Mouse (Mus musculus) thymus, adult 2 months (tissue): Measurements from ENCODE around the gene Smim22.

Experiments used
- CTCF ChIP-seq: fragments of 200-500 bp; IDR thresholded peaks from 2 replicates; pipeline ENCODE4 v1.5.1; 2012; ENCODE audit warnings: mild to moderate bottlenecking, control low read depth, low read length, moderate library complexity, borderline replicate concordance; ENCODE audit not compliant: control insufficient read depth, poor library complexity, insufficient read depth; ENCODE audit errors: extremely low read depth
- POLR2A ChIP-seq: fragments of 200-500 bp; IDR thresholded peaks from 2 replicates; pipeline ENCODE4 v1.6.1; 2012; ENCODE audit warnings: mild to moderate bottlenecking, low read length, control low read depth, moderate library complexity; ENCODE audit not compliant: control insufficient read depth, poor library complexity, insufficient read depth; ENCODE audit errors: extremely low read depth

GRCm38 (mm10) chr16:4957446-4957845 lies 49.6 kb upstream of the Smim22 start:
- no peak for TF ChIP-seq CTCF
- TF ChIP-seq POLR2A, result no peak
